Mouse (Mus musculus): ENCODE measurements around the gene Bloc1s4.

Gene Bloc1s4

GRCm38 (mm10) chr5:36748536-36749061, at the start of gene Bloc1s4:
TSS of gene Bloc1s4 (minus strand) at chr5:36748650.
- DNase-seq (ENCODE audit: low spot score), result peak; percentile 98

GRCm38 (mm10) chr5:36797291-36797690, 48.8 kb upstream of the Bloc1s4 start:
- DNase-seq (ENCODE audit: low spot score), result no peak

GRCm38 (mm10) chr5:36796296-36797014, 48.0 kb upstream of the Bloc1s4 start, which contains the start of gene Mrfap1:
TSS of gene Mrfap1 (minus strand) at chr5:36796772.
- DNase-seq (ENCODE audit: low spot score), result peak; percentile 97

GRCm38 (mm10) chr5:36795647-36796295, 47.3 kb upstream of the Bloc1s4 start:
- DNase-seq (ENCODE audit: low spot score), result peak; percentile 72

GRCm38 (mm10) chr5:36791861-36792260, 43.4 kb upstream of the Bloc1s4 start:
- no peak for DNase-seq (ENCODE audit: low spot score)

- no peak for DNase-seq (ENCODE audit: low spot score)
Observed at GRCm38 (mm10) chr5:36786052-36786451, 37.6 kb upstream of the Bloc1s4 start.

- DNase-seq (ENCODE audit: low spot score), result no peak
Observed at GRCm38 (mm10) chr5:36779512-36779911, 31.1 kb upstream of the Bloc1s4 start.

GRCm38 (mm10) chr5:36778901-36779300, 30.5 kb upstream of the Bloc1s4 start:
- DNase-seq (ENCODE audit: low spot score), result no peak

- no peak for DNase-seq (ENCODE audit: low spot score)
Observed at GRCm38 (mm10) chr5:36777186-36777585, 28.7 kb upstream of the Bloc1s4 start.

- DNase-seq (ENCODE audit: low spot score), result peak; percentile 15
Observed at GRCm38 (mm10) chr5:36776021-36776575, 27.6 kb upstream of the Bloc1s4 start.

- no peak for DNase-seq (ENCODE audit: low spot score)
Observed at GRCm38 (mm10) chr5:36775317-36775716, 26.9 kb upstream of the Bloc1s4 start.

GRCm38 (mm10) chr5:36772586-36772985, 24.1 kb upstream of the Bloc1s4 start:
- no peak for DNase-seq (ENCODE audit: low spot score)

GRCm38 (mm10) chr5:36769603-36770002, 21.2 kb upstream of the Bloc1s4 start:
- no peak for DNase-seq (ENCODE audit: low spot score)

GRCm38 (mm10) chr5:36766958-36767703, 18.7 kb upstream of the Bloc1s4 start:
- DNase-seq (ENCODE audit: low spot score), result peak; percentile 67

- no peak for DNase-seq (ENCODE audit: low spot score)
Observed at GRCm38 (mm10) chr5:36759848-36760247, 11.4 kb upstream of the Bloc1s4 start.

GRCm38 (mm10) chr5:36757033-36757432, 8.6 kb upstream of the Bloc1s4 start:
- peak; percentile 49 for DNase-seq (ENCODE audit: low spot score)

- DNase-seq (ENCODE audit: low spot score), result peak; percentile 39
Observed at GRCm38 (mm10) chr5:36750119-36751078, 1.9 kb upstream of the Bloc1s4 start.

- peak; percentile 20 for DNase-seq (ENCODE audit: low spot score)
Observed at GRCm38 (mm10) chr5:36747794-36748535, 485 bp downstream of the Bloc1s4 start.

- no peak for DNase-seq (ENCODE audit: low spot score)
Observed at GRCm38 (mm10) chr5:36747071-36747470, 1.4 kb downstream of the Bloc1s4 start.
